Mouse (Mus musculus): ENCODE measurements around the gene Cltrn. TPM values are rescaled to one million over a fixed set of nuclear protein-coding genes. Genes with fewer than 3 reads are reported as not detected.

Cltrn gene
- total RNA-seq (2012; rRNA removed) (not detected in 2 replicates), total RNA-seq (2014; rRNA removed) (not detected in 2 replicates), polyA plus RNA-seq (2012; ENCODE audit: insufficient read length, low read depth) (not detected in 2 replicates)

DNA sequence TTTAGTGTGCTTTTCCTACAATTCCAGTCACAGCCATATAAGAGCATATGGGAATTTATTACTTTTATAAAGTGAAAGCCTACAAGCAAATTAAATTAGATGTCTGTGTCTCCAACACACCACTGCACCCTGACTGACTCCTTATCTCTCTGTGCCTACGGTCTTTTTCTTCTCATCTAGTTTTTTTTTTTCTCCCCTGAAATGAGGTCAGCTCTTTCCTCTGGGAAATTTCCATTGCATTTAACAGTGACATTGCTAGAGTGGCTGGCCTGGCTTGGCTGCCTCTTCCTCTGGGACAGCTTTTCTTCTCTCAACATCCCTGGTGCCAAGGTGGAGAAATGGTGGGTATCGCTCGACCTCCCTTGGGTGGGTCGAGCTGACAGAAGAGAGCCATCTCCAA is at the start of gene Cltrn:
Cltrn (plus strand) TSS at position 249 of the 400 bp plus-strand sequence.
- Histone ChIP-seq H3K4me2 (ENCODE audit: insufficient read depth, low read depth, poor library complexity, severe bottlenecking) (no peak within 1 kb of the TSS), H3K36me3 (replicated peaks in 1 of 2; ENCODE audit: control insufficient read depth in 1 of 2, insufficient read depth in 1 of 2, low read length in 1 of 2) (no peaks in the 10 kb centered on the region), H3K4me3 (replicated peaks in 1 of 3; ENCODE audit: low read depth in 2 of 3, low read length in 2 of 3, poor library complexity in 1 of 3) (no peak within 1 kb of the TSS), H3K27me3 (replicated peaks) (no peaks in the 10 kb centered on the region), H3K4me1 (ENCODE audit: control insufficient read depth in 1 of 2, insufficient read depth in 2 of 2) (no peaks in the 10 kb centered on the region), H3K27ac (ENCODE audit: insufficient read depth, low read depth) (no peak within 1 kb of the TSS), H3K9ac (ENCODE audit: insufficient read depth, low read depth) (no peak within 1 kb of the TSS), H3K79me2 (replicated peaks; ENCODE audit: control insufficient read depth, extremely low read depth, insufficient read depth, poor library complexity, severe bottlenecking) (no peaks in the 10 kb centered on the region), H3K9me3 (replicated peaks; ENCODE audit: low read length) (no peaks in the 10 kb centered on the region)
- in situ Hi-C loops (cut with MboI; ENCODE audit: low pct_ligation_motif_present, low pct_unique_long_range_greater_than_20kb, low sequenced_read_pairs): no loop called here
- TF ChIP-seq ZNF384 (IDR thresholded peaks at IDR 0.05; ENCODE audit: low read depth, low read length) (no peak), CHD1 (IDR thresholded peaks at IDR 0.05; ENCODE audit: low read depth, low read length) (no peak), EP300 (IDR thresholded peaks at IDR 0.05; ENCODE audit: low read length) (no peak)
- no peak for DNase-seq (ENCODE audit: extremely low read depth)
- dilution Hi-C loops (cut with MboI; ENCODE audit: extremely low pct_ligation_motif_present, extremely low pct_unique_long_range_greater_than_20kb, low sequenced_read_pairs): no loop called here

DNA sequence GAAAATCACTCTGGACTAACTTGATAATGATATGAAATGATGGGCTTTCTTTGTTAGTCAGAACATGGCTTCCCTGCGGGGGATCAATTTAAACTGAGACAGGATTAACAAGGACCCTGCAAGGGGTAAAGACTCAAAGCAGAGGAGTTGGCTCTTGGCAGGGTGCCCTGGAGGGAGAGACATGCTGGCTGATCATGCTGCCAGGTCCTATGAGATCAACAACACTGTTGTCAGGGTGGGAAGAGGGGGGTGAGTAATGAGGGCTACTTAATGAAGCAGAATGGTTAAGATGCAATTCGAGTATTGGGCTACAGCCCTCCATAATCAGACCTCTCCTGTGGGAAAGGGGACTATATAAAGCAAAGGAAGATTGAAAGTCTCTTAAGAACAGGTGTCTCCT is 49.7 kb upstream of the Cltrn start:
- no peaks in the 10 kb centered on the region for H3K79me2 ChIP-seq (replicated peaks; ENCODE audit: control insufficient read depth, extremely low read depth, insufficient read depth, poor library complexity, severe bottlenecking)
- H3K4me3 ChIP-seq (replicated peaks in 1 of 3; ENCODE audit: low read depth in 2 of 3, low read length in 2 of 3, poor library complexity in 1 of 3): no peak overlapping the region
- H3K4me2 ChIP-seq (ENCODE audit: insufficient read depth, low read depth, poor library complexity, severe bottlenecking): no peak overlapping the region
- dilution Hi-C loops (cut with MboI; ENCODE audit: extremely low pct_ligation_motif_present, extremely low pct_unique_long_range_greater_than_20kb, low sequenced_read_pairs): no loop called here
- H3K4me1 ChIP-seq (ENCODE audit: control insufficient read depth in 1 of 2, insufficient read depth in 2 of 2): no peaks in the 10 kb centered on the region
- H3K27me3 ChIP-seq (replicated peaks): no peaks in the 10 kb centered on the region
- H3K36me3 ChIP-seq (replicated peaks in 1 of 2; ENCODE audit: control insufficient read depth in 1 of 2, insufficient read depth in 1 of 2, low read length in 1 of 2): no peaks in the 10 kb centered on the region
- no peak overlapping the region for H3K9ac ChIP-seq (ENCODE audit: insufficient read depth, low read depth)
- H3K27ac ChIP-seq (ENCODE audit: insufficient read depth, low read depth): no peak overlapping the region
- DNase-seq (ENCODE audit: extremely low read depth): no peak
- in situ Hi-C loops (cut with MboI; ENCODE audit: low pct_ligation_motif_present, low pct_unique_long_range_greater_than_20kb, low sequenced_read_pairs): no loop called here
- H3K9me3 ChIP-seq (replicated peaks; ENCODE audit: low read length): no peaks in the 10 kb centered on the region
- no peak for TF ChIP-seq TBP (conservative IDR thresholded peaks at IDR 0.05; ENCODE audit: low read depth, low read length)
- TF ChIP-seq UBTF (IDR thresholded peaks at IDR 0.05; ENCODE audit: low read depth, low read length): no peak
- no peak for TF ChIP-seq POLR2A (IDR thresholded peaks at IDR 0.05; ENCODE audit: low read depth, low read length)
- no peak for TF ChIP-seq GABPA (IDR thresholded peaks at IDR 0.05; ENCODE audit: insufficient replicate concordance, low read depth, low read length)
- no peak for TF ChIP-seq HCFC1 (IDR thresholded peaks at IDR 0.05; ENCODE audit: low read depth, low read length)
- no peak for TF ChIP-seq ELF1 (IDR thresholded peaks at IDR 0.05; ENCODE audit: low read depth, low read length)
- no peak for TF ChIP-seq EP300 (IDR thresholded peaks at IDR 0.05; ENCODE audit: low read length)
- TF ChIP-seq ZMIZ1 (IDR thresholded peaks at IDR 0.05; ENCODE audit: low read depth, low read length): no peak
- no peak for TF ChIP-seq NELFE (IDR thresholded peaks at IDR 0.05; ENCODE audit: low read depth, low read length)
- TF ChIP-seq JUN (IDR thresholded peaks at IDR 0.05; ENCODE audit: insufficient read depth, low read depth, low read length): no peak
- TF ChIP-seq USF2 (conservative IDR thresholded peaks at IDR 0.05; ENCODE audit: low read depth, low read length): no peak
- TF ChIP-seq IRF4 (IDR thresholded peaks at IDR 0.05; ENCODE audit: low read depth, low read length): no peak
- no peak for TF ChIP-seq CHD2 (IDR thresholded peaks at IDR 0.05; ENCODE audit: low read length)
- no peak for TF ChIP-seq SMC3 (IDR thresholded peaks at IDR 0.05; ENCODE audit: low read depth, low read length)
- TF ChIP-seq ZC3H11A (IDR thresholded peaks at IDR 0.05; ENCODE audit: low read depth, low read length): no peak
- TF ChIP-seq NRF1 (IDR thresholded peaks at IDR 0.05; ENCODE audit: low read depth, low read length): no peak
- no peak for TF ChIP-seq MAFK (IDR thresholded peaks at IDR 0.05; ENCODE audit: insufficient replicate concordance, low read length)
- TF ChIP-seq ETS1 (conservative IDR thresholded peaks at IDR 0.05; ENCODE audit: low read depth, low read length): no peak
- no peak for TF ChIP-seq RAD21 (IDR thresholded peaks at IDR 0.05; ENCODE audit: low read depth, low read length)
- TF ChIP-seq KAT2A (IDR thresholded peaks at IDR 0.05; ENCODE audit: insufficient replicate concordance, low read length): no peak
